Mouse (Mus musculus) duodenum, adult 2 months (tissue): ENCODE results near the gene Nmbr. TPM values are rescaled to one million over a fixed set of nuclear protein-coding genes. Genes with fewer than 3 reads are reported as not detected.

Experiments used
- polyA plus RNA-seq: library from polyadenylated mRNA; depleted of rRNA; stranded (reverse); fragments of >200 nt; gene quantifications from 2 replicates; pipeline ENCODE4 v1.2.3, GENCODE M21; 2012; ENCODE audit warnings: low replicate concordance; rRNA removed

Nmbr gene
- not detected in 2 replicates for polyA plus RNA-seq

GRCm38 (mm10) chr10:14705072-14706066 lies at the start of gene Nmbr, which contains the start of gene Vta1:
TSS of gene Nmbr (plus strand) at chr10:14705591.
TSS of gene Vta1 (minus strand) at chr10:14705560.

GRCm38 (mm10) chr10:14718114-14718513 lies 12.7 kb downstream of the Nmbr start, which contains the start of gene Gje1:
TSS of gene Gje1 (minus strand) at chr10:14718214.

Other genes starting within 250 kb of the Nmbr start
- 0.53 and 1.4 TPM in 2 replicates for gene Adgrg6, start 159.9 kb upstream of the Nmbr start, polyA plus RNA-seq
- 109 and 110 TPM in 2 replicates for gene Vta1, start within 50 bp of the Nmbr start, polyA plus RNA-seq
- not detected in 2 replicates for gene Gje1, start 12.6 kb downstream of the Nmbr start, polyA plus RNA-seq